Mouse (Mus musculus) spleen, adult 2 months (tissue): ENCODE data around the gene Mrpl18.

Experiments used
- CTCF ChIP-seq: fragments of 200-500 bp; IDR thresholded peaks from 2 replicates; pipeline ENCODE4 v1.5.1; 2011; ENCODE audit warnings: mild to moderate bottlenecking, inconsistent platforms; ENCODE audit not compliant: insufficient read depth, insufficient read length, insufficient replicate concordance; ENCODE audit errors: extremely low read depth
- POLR2A ChIP-seq: fragments of 200-500 bp; IDR thresholded peaks from 2 replicates; pipeline ENCODE4 v1.6.1; 2011; ENCODE audit warnings: low read depth, low read length, inconsistent platforms

DNA sequence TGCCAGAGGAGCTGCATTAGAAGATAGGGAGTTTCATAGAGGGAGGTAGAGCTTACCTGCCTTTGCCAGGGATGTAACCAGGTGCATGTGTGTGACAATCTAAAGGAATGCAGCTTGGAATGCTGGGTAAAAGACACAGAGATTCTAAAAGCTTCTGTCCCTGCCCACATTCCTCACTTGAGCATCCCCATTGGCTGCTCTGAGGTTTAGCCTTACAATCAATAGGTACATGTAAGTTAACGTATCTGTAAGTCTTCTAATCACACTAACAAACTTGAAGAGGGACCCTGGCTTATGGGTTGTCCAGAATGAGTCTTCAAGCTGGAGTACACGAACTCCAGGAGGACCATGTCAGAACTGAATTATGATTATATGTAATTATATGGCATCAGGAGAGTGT, 48.1 kb downstream of the Mrpl18 start, which contains the start of gene Mas1:
- no peak for TF ChIP-seq CTCF
- TF ChIP-seq POLR2A, result no peak
